Mouse (Mus musculus) activated CD4-positive, CD25-positive, alpha-beta regulatory T cell (primary cell): Measurements from ENCODE around the gene Acp4. TPM values are rescaled to one million over a fixed set of nuclear protein-coding genes. Genes with fewer than 3 reads are reported as not detected.

Experiments
- polyA plus RNA-seq, 2 experiments: library from polyadenylated mRNA; unstranded; fragments of 100-300 nt; shearing (Covaris generic); gene quantifications; one replicate each; pipeline ENCODE4 v1.2.1; 2017

Gene Acp4
- not detected for polyA plus RNA-seq

GRCm38 (mm10) chr7:44257278-44257677 lies at the start of gene Acp4:
Acp4 (minus strand) TSS chr7:44257378.

GRCm38 (mm10) chr7:44306516-44307240 lies 49.5 kb upstream of the Acp4 start, which contains the start of gene Clec11a:
Clec11a (minus strand) TSS chr7:44306902.

GRCm38 (mm10) chr7:44261147-44261546 lies 4.0 kb upstream of the Acp4 start, which contains the start of gene Gm15517:
Gm15517 (plus strand) TSS chr7:44261447.

GRCm38 (mm10) chr7:44246055-44246983 lies 10.9 kb downstream of the Acp4 start, which contains the start of the genes 1700028J19Rik and 2410002F23Rik:
1700028J19Rik (minus strand) TSS chr7:44246695.
2410002F23Rik (plus strand) TSS chr7:44246722.

GRCm38 (mm10) chr7:44235909-44236308 lies 21.3 kb downstream of the Acp4 start, which contains the start of gene Gm36864:
Gm36864 (plus strand) TSS chr7:44236177.

GRCm38 (mm10) chr7:44225076-44225475 lies 32.1 kb downstream of the Acp4 start, which contains the start of gene Klk1:
Klk1 (plus strand) TSS chr7:44225360.

GRCm38 (mm10) chr7:44215645-44216044 lies 41.5 kb downstream of the Acp4 start, which contains the start of gene Klk1b5:
Klk1b5 (plus strand) TSS chr7:44215945.

GRCm38 (mm10) chr7:44207135-44207534 lies 50.0 kb downstream of the Acp4 start, which contains the start of gene Klk1b4:
Klk1b4 (plus strand) TSS chr7:44207435.

Other genes with a start within 250 kb of the Acp4 start
- gene Klk1b26, start 245.2 kb downstream of the Acp4 start, polyA plus RNA-seq = not detected
- gene Klk1b27, start 205.1 kb downstream of the Acp4 start, polyA plus RNA-seq = 1 to 10 TPM; 1.0 to 3.3 TPM
- gene Klk1b21, start 155.1 kb downstream of the Acp4 start, polyA plus RNA-seq = not detected
- gene Klk1b22, start 144.7 kb downstream of the Acp4 start, polyA plus RNA-seq = not detected
- not detected for gene Klk1b16, start 120.6 kb downstream of the Acp4 start, polyA plus RNA-seq
- gene Klk1b24, start 69.1 kb downstream of the Acp4 start, polyA plus RNA-seq = not detected
- not detected for gene Klk1b3, start 59.2 kb downstream of the Acp4 start, polyA plus RNA-seq
- gene Klk1b4, start 49.9 kb downstream of the Acp4 start, polyA plus RNA-seq = not detected
- not detected for gene Klk1b5, start 41.4 kb downstream of the Acp4 start, polyA plus RNA-seq
- gene Klk1, start 32.0 kb downstream of the Acp4 start, polyA plus RNA-seq = under 1 TPM in 1 of 2 experiments, not detected in 1; 0.60 TPM
- not detected for gene Gm36864, start 21.2 kb downstream of the Acp4 start, polyA plus RNA-seq
- gene 1700028J19Rik, start 10.7 kb downstream of the Acp4 start, polyA plus RNA-seq = 1 to 10 TPM; 1.1 to 2.5 TPM
- 100 to 1,000 TPM in 1 of 2 experiments, 10 to 100 TPM in 1; 86.7 to 118 TPM for gene 2410002F23Rik, start 10.7 kb downstream of the Acp4 start, polyA plus RNA-seq
- gene Gm15517, start 4.1 kb upstream of the Acp4 start, polyA plus RNA-seq = not detected
- gene Clec11a, start 49.5 kb upstream of the Acp4 start, polyA plus RNA-seq = under 1 TPM; 0.14 to 0.81 TPM
- gene Shank1, start 52.9 kb upstream of the Acp4 start, polyA plus RNA-seq = under 1 TPM; 0.02 to 0.10 TPM
- not detected for gene Syt3, start 126.7 kb upstream of the Acp4 start, polyA plus RNA-seq
- not detected for gene 1700008O03Rik, start 128.4 kb upstream of the Acp4 start, polyA plus RNA-seq
- gene Lrrc4b, start 171.6 kb upstream of the Acp4 start, polyA plus RNA-seq = under 1 TPM in 1 of 2 experiments, not detected in 1; 0.14 TPM
- gene Aspdh, start 208.0 kb upstream of the Acp4 start, polyA plus RNA-seq = not detected
- gene Josd2, start 210.6 kb upstream of the Acp4 start, polyA plus RNA-seq = 10 to 100 TPM; 52.4 to 75.0 TPM
- 100 to 1,000 TPM; 160 to 164 TPM for gene Emc10, start 239.2 kb upstream of the Acp4 start, polyA plus RNA-seq
- 1 to 10 TPM in 1 of 2 experiments, under 1 TPM in 1; 0.81 to 4.8 TPM for gene Fam71e1, start 239.2 kb upstream of the Acp4 start, polyA plus RNA-seq